Mouse (Mus musculus): ENCODE measurements around the gene Pus7. TPM values are rescaled to one million over a fixed set of nuclear protein-coding genes. Genes with fewer than 3 reads are reported as not detected.
A peak's percentile ranks its signal among the peaks of the same experiment; 100 is the strongest.
"Not testable (repeated sequence)": the region's sequence is repeated elsewhere in the genome, so short reads cannot be mapped to it uniquely, and the experiment has no call there.

The Pus7 gene
- polyA plus RNA-seq, 1 experiment from 2014 or later, result 32.3 TPM

GRCm38 (mm10) chr5:23717469-23718181 is 65.9 kb downstream of the Pus7 start:
- no peak for ATAC-seq (ENCODE audit: low FRiP score, low TSS enrichment)
- Histone ChIP-seq H3K4me1 (ENCODE audit: insufficient read depth, low read length) (peaks cover 4% of the 10 kb centered on the region; the same call in 1 of the 2 replicates), H3K27me3 (ENCODE audit: insufficient read depth, low read length) (no peaks in the 10 kb centered on the region), H3K4me2 (replicated peaks; ENCODE audit: low read depth, low read length) (no peak overlapping the region), H3K9me3 (ENCODE audit: low read length) (no peaks in the 10 kb centered on the region), H3K36me3 (ENCODE audit: insufficient read depth, low read length) (no peaks in the 10 kb centered on the region), H3K4me3 (ENCODE audit: low read length) (no peak overlapping the region), H3K27ac (ENCODE audit: low read length) (no peak overlapping the region), H3K9ac (replicated peaks; ENCODE audit: low read length) (no peak overlapping the region)
- WGBS, result 83% methylated on average over 3 of the region's 3 CpGs

GRCm38 (mm10) chr5:23713401-23714335 is 69.8 kb downstream of the Pus7 start:
- H3K9ac ChIP-seq (replicated peaks; ENCODE audit: low read length), result no peak overlapping the region
- H3K36me3 ChIP-seq (ENCODE audit: insufficient read depth, low read length), result peaks cover 25% of the 10 kb centered on the region
- no peak overlapping the region for H3K27ac ChIP-seq (ENCODE audit: low read length)
- H3K4me2 ChIP-seq (replicated peaks; ENCODE audit: low read depth, low read length), result no peak overlapping the region
- peaks cover 4% of the 10 kb centered on the region; the same call in 1 of the 2 replicates for H3K4me1 ChIP-seq (ENCODE audit: insufficient read depth, low read length)
- no peak overlapping the region for H3K4me3 ChIP-seq (ENCODE audit: low read length)
- no peaks in the 10 kb centered on the region for H3K27me3 ChIP-seq (ENCODE audit: insufficient read depth, low read length)
- no peak for ATAC-seq (ENCODE audit: low FRiP score, low TSS enrichment)
- peaks cover 23% of the 10 kb centered on the region for H3K9me3 ChIP-seq (ENCODE audit: low read length)
- 88% methylated on average over 8 of the region's 8 CpGs for WGBS

GRCm38 (mm10) chr5:23712130-23713001 is 71.1 kb downstream of the Pus7 start:
- peaks cover 37% of the 10 kb centered on the region for H3K36me3 ChIP-seq (ENCODE audit: insufficient read depth, low read length)
- WGBS, result 6% methylated on average over 54 of the region's 60 CpGs
- ATAC-seq (ENCODE audit: low FRiP score, low TSS enrichment), result peak; percentile 99

GRCm38 (mm10) chr5:23711671-23712129 is 71.8 kb downstream of the Pus7 start:
- peak overlapping the region; percentile 83 for H3K9ac ChIP-seq (replicated peaks; ENCODE audit: low read length)
- ATAC-seq (ENCODE audit: low FRiP score, low TSS enrichment), result peak; percentile 12; the same call in 1 of the 2 replicates
- H3K36me3 ChIP-seq (ENCODE audit: insufficient read depth, low read length), result peaks cover 43% of the 10 kb centered on the region
- not testable (repeated sequence) for H3K4me1 ChIP-seq (ENCODE audit: insufficient read depth, low read length); H3K27me3 ChIP-seq (ENCODE audit: insufficient read depth, low read length); H3K27ac ChIP-seq (ENCODE audit: low read length)
- WGBS, result 58% methylated on average over 6 of the region's 6 CpGs
- peak overlapping the region; percentile 77 for H3K4me2 ChIP-seq (replicated peaks; ENCODE audit: low read depth, low read length)
- peaks cover 41% of the 10 kb centered on the region for H3K9me3 ChIP-seq (ENCODE audit: low read length)
- H3K4me3 ChIP-seq (ENCODE audit: low read length), result peak overlapping the region; percentile 83

More at GRCm38 (mm10) chr5:23712130-23713001, 71.1 kb downstream of the Pus7 start:
- peaks cover 34% of the 10 kb centered on the region for H3K9me3 ChIP-seq (ENCODE audit: low read length)
- peak overlapping the region; percentile 83 for H3K9ac ChIP-seq (replicated peaks; ENCODE audit: low read length)
- peak overlapping the region; percentile 83 for H3K4me3 ChIP-seq (ENCODE audit: low read length)
- peak overlapping the region; percentile 80 for H3K27ac ChIP-seq (ENCODE audit: low read length)
- H3K4me1 ChIP-seq (ENCODE audit: insufficient read depth, low read length), result peaks cover 4% of the 10 kb centered on the region; the same call in 1 of the 2 replicates
- H3K4me2 ChIP-seq (replicated peaks; ENCODE audit: low read depth, low read length), result peak overlapping the region; percentile 77
- H3K27me3 ChIP-seq (ENCODE audit: insufficient read depth, low read length), result no peaks in the 10 kb centered on the region

GRCm38 (mm10) chr5:23711244-23711643 is 72.3 kb downstream of the Pus7 start:
- no peak overlapping the region for H3K9ac ChIP-seq (replicated peaks; ENCODE audit: low read length)
- peaks cover 44% of the 10 kb centered on the region for H3K9me3 ChIP-seq (ENCODE audit: low read length)
- H3K27ac ChIP-seq (ENCODE audit: low read length), result no peak overlapping the region
- whole genome bisulfite sequencing, result 99% methylated on average over 4 of the region's 4 CpGs
- no peak for ATAC-seq (ENCODE audit: low FRiP score, low TSS enrichment)
- peaks cover 4% of the 10 kb centered on the region; the same call in 1 of the 2 replicates for H3K4me1 ChIP-seq (ENCODE audit: insufficient read depth, low read length)
- no peaks in the 10 kb centered on the region for H3K27me3 ChIP-seq (ENCODE audit: insufficient read depth, low read length)
- H3K4me2 ChIP-seq (replicated peaks; ENCODE audit: low read depth, low read length), result 0 out of 2 replicates have a peak overlapping the region, but pooled peaks have one; percentile 77
- peak overlapping the region; percentile 83 for H3K4me3 ChIP-seq (ENCODE audit: low read length)
- H3K36me3 ChIP-seq (ENCODE audit: insufficient read depth, low read length), result peaks cover 47% of the 10 kb centered on the region

GRCm38 (mm10) chr5:23709661-23710060 is 73.8 kb downstream of the Pus7 start:
- H3K4me2 ChIP-seq (replicated peaks; ENCODE audit: low read depth, low read length), result no peak overlapping the region
- whole genome bisulfite sequencing, result 100% methylated on average over 1 of the region's 1 CpGs
- no peak overlapping the region for H3K9ac ChIP-seq (replicated peaks; ENCODE audit: low read length)
- peaks cover 53% of the 10 kb centered on the region for H3K36me3 ChIP-seq (ENCODE audit: insufficient read depth, low read length)
- H3K27me3 ChIP-seq (ENCODE audit: insufficient read depth, low read length), result no peaks in the 10 kb centered on the region
- no peak overlapping the region for H3K4me3 ChIP-seq (ENCODE audit: low read length)
- ATAC-seq (ENCODE audit: low FRiP score, low TSS enrichment), result no peak
- H3K27ac ChIP-seq (ENCODE audit: low read length), result no peak overlapping the region
- H3K4me1 ChIP-seq (ENCODE audit: insufficient read depth, low read length), result peaks cover 4% of the 10 kb centered on the region; the same call in 1 of the 2 replicates
- peaks cover 48% of the 10 kb centered on the region for H3K9me3 ChIP-seq (ENCODE audit: low read length)

- not testable (repeated sequence) for ATAC-seq (ENCODE audit: low FRiP score, low TSS enrichment); H3K27me3 ChIP-seq (ENCODE audit: insufficient read depth, low read length); H3K4me3 ChIP-seq (ENCODE audit: low read length); H3K4me1 ChIP-seq (ENCODE audit: insufficient read depth, low read length); H3K4me2 ChIP-seq (replicated peaks; ENCODE audit: low read depth, low read length); H3K27ac ChIP-seq (ENCODE audit: low read length); H3K9ac ChIP-seq (replicated peaks; ENCODE audit: low read length)
- WGBS, result 98% methylated on average over 29 of the region's 34 CpGs
- H3K36me3 ChIP-seq (ENCODE audit: insufficient read depth, low read length), result peaks cover 78% of the 10 kb centered on the region
- peaks cover 69% of the 10 kb centered on the region for H3K9me3 ChIP-seq (ENCODE audit: low read length)
These were observed 76.6 kb downstream of the Pus7 start for GRCm38 (mm10) chr5:23706601-23707597.

GRCm38 (mm10) chr5:23697457-23697856 is 86.1 kb downstream of the Pus7 start:
- Histone ChIP-seq H3K4me2 (replicated peaks; ENCODE audit: low read depth, low read length) (no peak overlapping the region), H3K9ac (replicated peaks; ENCODE audit: low read length) (no peak overlapping the region), H3K9me3 (ENCODE audit: low read length) (peaks cover 63% of the 10 kb centered on the region), H3K36me3 (ENCODE audit: insufficient read depth, low read length) (peaks cover 43% of the 10 kb centered on the region), H3K27ac (ENCODE audit: low read length) (no peak overlapping the region), H3K4me1 (ENCODE audit: insufficient read depth, low read length) (no peaks in the 10 kb centered on the region), H3K27me3 (ENCODE audit: insufficient read depth, low read length) (no peaks in the 10 kb centered on the region), H3K4me3 (ENCODE audit: low read length) (no peak overlapping the region)
- ATAC-seq (ENCODE audit: low FRiP score, low TSS enrichment), result no peak
- 97% methylated on average over 1 of the region's 1 CpGs for WGBS

Data from kidney, embryonic 16.5 days (tissue).